Mouse (Mus musculus): ENCODE results near the gene Icam4. TPM values are rescaled to one million over a fixed set of nuclear protein-coding genes. Genes with fewer than 3 reads are reported as not detected.
"Not testable (repeated sequence)": the region's sequence is repeated elsewhere in the genome, so short reads cannot be mapped to it uniquely, and the experiment has no call there.

Icam4 gene
- total RNA-seq, 2 experiments from 2014 or later = not detected

- intact Hi-C loops (cut with DNase I); DNase-seq: not testable (repeated sequence)
Observed at GRCm38 (mm10) chr9:21010939-21011541, 18.1 kb upstream of the Icam4 start.

- no peak for DNase-seq
- intact Hi-C loops (cut with DNase I) = no loop called here
Observed at GRCm38 (mm10) chr9:21011846-21012312, 17.3 kb upstream of the Icam4 start.

- no peak for DNase-seq
- intact Hi-C loops (cut with DNase I) = no loop called here
Observed at GRCm38 (mm10) chr9:21012368-21012767, 16.8 kb upstream of the Icam4 start.

GRCm38 (mm10) chr9:21014691-21015570, 14.2 kb upstream of the Icam4 start:
- no peak for DNase-seq
- intact Hi-C loops (cut with DNase I) = no loop called here

GRCm38 (mm10) chr9:21015571-21016130, 13.5 kb upstream of the Icam4 start, which contains the start of gene Icam1:
Icam1 (plus strand) TSS chr9:21015985.
- no peak for DNase-seq
- intact Hi-C loops (cut with DNase I) = no loop called here

- DNase-seq = no peak
- intact Hi-C loops (cut with DNase I) = no loop called here
Observed at GRCm38 (mm10) chr9:21016331-21017176, 12.6 kb upstream of the Icam4 start.

- no peak for DNase-seq
- intact Hi-C loops (cut with DNase I) = no loop called here
Observed at GRCm38 (mm10) chr9:21017177-21017575, 12.0 kb upstream of the Icam4 start.

- intact Hi-C loops (cut with DNase I) = no loop called here
- DNase-seq = no peak
Observed at GRCm38 (mm10) chr9:21018600-21018999, 10.6 kb upstream of the Icam4 start.

GRCm38 (mm10) chr9:21021363-21021762, 7.8 kb upstream of the Icam4 start:
- intact Hi-C loops (cut with DNase I) = no loop called here
- no peak for DNase-seq

- intact Hi-C loops (cut with DNase I) = no loop called here
- no peak for DNase-seq
Observed at GRCm38 (mm10) chr9:21022288-21022687, 6.9 kb upstream of the Icam4 start.

- intact Hi-C loops (cut with DNase I) = no loop called here
- DNase-seq = no peak
Observed at GRCm38 (mm10) chr9:21022726-21023125, 6.4 kb upstream of the Icam4 start.

- DNase-seq = no peak
- intact Hi-C loops (cut with DNase I) = no loop called here
Observed at GRCm38 (mm10) chr9:21025258-21025810, 3.8 kb upstream of the Icam4 start.

- no peak for DNase-seq
- intact Hi-C loops (cut with DNase I) = no loop called here
Observed at GRCm38 (mm10) chr9:21026849-21027248, 2.3 kb upstream of the Icam4 start.

- peak; percentile 43 for DNase-seq
- intact Hi-C loops (cut with DNase I) = no loop called here
Observed at GRCm38 (mm10) chr9:21027774-21028290, 1.3 kb upstream of the Icam4 start.

GRCm38 (mm10) chr9:21028560-21029110, 538 bp upstream of the Icam4 start:
- intact Hi-C loops (cut with DNase I) = no loop called here
- no peak for DNase-seq

- DNase-seq = no peak
- intact Hi-C loops (cut with DNase I) = loop anchor here (10.0 kb wide), 1 partner anchor 105 kb away; the partner anchor contains the start of gene Tyk2
Observed at GRCm38 (mm10) chr9:21030055-21030600, 955 bp downstream of the Icam4 start.

GRCm38 (mm10) chr9:21030781-21031250, 1.6 kb downstream of the Icam4 start:
- intact Hi-C loops (cut with DNase I) = loop anchor here (10.0 kb wide), 1 partner anchor 104 kb away; the partner anchor contains the start of gene Tyk2

GRCm38 (mm10) chr9:21031251-21031895, 2.2 kb downstream of the Icam4 start:
- intact Hi-C loops (cut with DNase I) = loop anchor here (10.0 kb wide), 1 partner anchor 103 kb away; the partner anchor contains the start of gene Tyk2
- peak; percentile 51 for DNase-seq

More at GRCm38 (mm10) chr9:21030781-21031250, 1.6 kb downstream of the Icam4 start:
- peak; percentile 87 for DNase-seq

All from left cerebral cortex, postnatal 4 days (tissue).